Mouse (Mus musculus) macrophage (primary cell): ENCODE measurements at regions not wholly inside any gene's neighbourhood (a gene's known extent, or its start where the extent isn't known, plus 50 kb on each side); places are given as distances from the start of the nearest gene placed in this dataset.

ENCODE experiments used
- H3K27ac ChIP-seq: fragments of 350-480 bp; formaldehyde crosslinking; 2 replicates; pipeline ENCODE4 v1.9.0; 2021
- H3K36me3 ChIP-seq: fragments of 350-480 bp; formaldehyde crosslinking; 2 replicates; pipeline ENCODE4 v1.9.0; 2021; ENCODE audit errors: inconsistent target
- H3K4me3 ChIP-seq: fragments of 350-480 bp; formaldehyde crosslinking; 2 replicates; pipeline ENCODE4 v1.9.0; 2021; ENCODE audit errors: inconsistent target
- H3K79me2 ChIP-seq: fragments of 350-480 bp; formaldehyde crosslinking; 2 replicates; pipeline ENCODE4 v1.9.0; 2021; ENCODE audit errors: inconsistent target
- WGBS: methylation state at CpG from one replicate; pipeline ENCODE4 v1.1.7; 2026; ENCODE audit warnings: inconsistent platforms; ENCODE audit not compliant: missing documents; 5-methylcytosine and 5-hydroxymethylcytosine counted together

DNA sequence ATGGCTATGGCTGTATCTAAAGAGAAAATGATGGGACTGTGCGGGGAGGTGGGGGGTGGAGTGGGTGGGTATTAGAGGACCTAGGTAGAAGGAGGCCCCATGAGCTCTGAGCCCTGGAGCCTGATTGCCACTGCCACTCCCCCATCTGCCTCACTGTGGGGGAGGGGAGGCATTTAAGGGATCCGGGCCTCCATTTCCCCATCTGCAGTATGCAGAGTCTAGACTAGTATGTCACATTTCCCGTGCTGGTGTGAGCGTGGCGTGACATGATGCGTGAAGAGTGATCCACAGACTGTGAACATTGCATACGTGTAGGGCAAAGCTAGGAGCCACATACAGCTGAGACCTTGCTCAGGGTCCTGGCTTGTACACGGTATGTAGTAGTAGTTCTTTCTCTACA is 140.7 kb downstream of the Pja1 start:
- 87% methylated on average over 8 of the region's 8 CpGs for WGBS
- no peak overlapping the region for H3K4me3 ChIP-seq
- H3K36me3 ChIP-seq: no peaks in the 10 kb centered on the region
- no peaks in the 10 kb centered on the region for H3K79me2 ChIP-seq
- no peak overlapping the region for H3K27ac ChIP-seq

DNA sequence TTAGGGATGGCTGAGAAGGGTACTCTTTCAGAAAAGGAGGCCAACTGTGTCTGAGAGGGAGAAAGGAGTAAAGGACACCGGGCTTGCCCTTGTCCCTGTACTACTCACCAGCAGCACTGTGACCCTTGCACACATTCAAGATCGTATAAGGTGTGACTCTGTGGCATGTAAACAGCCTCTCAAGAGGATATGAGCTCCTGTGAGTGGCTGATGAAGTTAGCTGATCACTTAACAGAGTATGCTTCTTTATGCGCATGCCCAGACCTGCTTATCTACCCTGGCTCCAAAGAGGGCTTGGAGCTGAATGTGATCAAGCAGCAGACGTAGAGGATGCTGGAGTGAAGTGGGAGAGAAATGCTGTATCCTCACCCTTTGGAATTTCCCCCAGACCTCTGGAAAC is 142.5 kb downstream of the Pja1 start:
- no peaks in the 10 kb centered on the region for H3K79me2 ChIP-seq
- H3K36me3 ChIP-seq: no peaks in the 10 kb centered on the region
- H3K27ac ChIP-seq: no peak overlapping the region
- H3K4me3 ChIP-seq: no peak overlapping the region
- 76% methylated on average over 4 of the region's 4 CpGs for WGBS

GRCm38 (mm10) chrX:99326167-99326566 is 144.9 kb downstream of the Pja1 start:
- Histone ChIP-seq H3K79me2 (no peaks in the 10 kb centered on the region), H3K36me3 (no peaks in the 10 kb centered on the region), H3K4me3 (no peak overlapping the region), H3K27ac (no peak overlapping the region)
- 89% methylated on average over 5 of the region's 7 CpGs for WGBS

- Histone ChIP-seq H3K36me3 (no peaks in the 10 kb centered on the region), H3K27ac (no peak overlapping the region), H3K79me2 (no peaks in the 10 kb centered on the region), H3K4me3 (no peak overlapping the region)
- WGBS: 85% methylated on average over 8 of the region's 8 CpGs
These were observed 145.6 kb downstream of the Pja1 start for GRCm38 (mm10) chrX:99325460-99325859.

- WGBS: 46% methylated on average over 6 of the region's 6 CpGs
These were observed 146.4 kb downstream of the Pja1 start for GRCm38 (mm10) chrX:99324546-99325170.

GRCm38 (mm10) chrX:99319791-99320190 is 151.3 kb downstream of the Pja1 start:
- no peaks in the 10 kb centered on the region for H3K79me2 ChIP-seq
- WGBS: 94% methylated on average over 7 of the region's 7 CpGs
- H3K27ac ChIP-seq: no peak overlapping the region
- H3K36me3 ChIP-seq: no peaks in the 10 kb centered on the region
- H3K4me3 ChIP-seq: no peak overlapping the region

More at GRCm38 (mm10) chrX:99324546-99325170, 146.4 kb downstream of the Pja1 start:
- no peak overlapping the region for H3K27ac ChIP-seq
- H3K79me2 ChIP-seq: no peaks in the 10 kb centered on the region
- H3K36me3 ChIP-seq: no peaks in the 10 kb centered on the region
- H3K4me3 ChIP-seq: no peak overlapping the region

GRCm38 (mm10) chrX:99319163-99319562 is 151.9 kb downstream of the Pja1 start:
- Histone ChIP-seq H3K79me2 (no peaks in the 10 kb centered on the region), H3K4me3 (no peak overlapping the region), H3K36me3 (no peaks in the 10 kb centered on the region), H3K27ac (no peak overlapping the region)
- 85% methylated on average over 6 of the region's 6 CpGs for WGBS

DNA sequence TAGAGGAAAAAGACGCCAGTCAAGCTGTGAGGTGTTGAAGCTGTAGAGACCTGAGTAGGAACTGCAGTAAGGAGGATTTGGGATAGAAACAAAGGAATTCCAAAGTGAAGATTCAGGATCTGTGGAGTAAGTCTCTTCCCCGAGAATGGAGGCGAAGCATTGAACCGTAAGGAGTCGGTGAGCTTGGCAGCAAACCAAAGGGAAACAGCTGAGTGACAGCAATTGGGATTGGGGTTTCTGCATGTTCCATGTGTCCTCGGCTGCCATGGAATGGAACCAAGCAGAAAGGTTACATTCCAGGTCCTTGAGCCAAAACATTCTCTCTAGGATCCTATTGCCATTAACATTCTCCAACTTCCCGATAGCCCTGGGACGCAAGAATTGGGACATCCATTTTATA is 152.9 kb downstream of the Pja1 start:
- H3K79me2 ChIP-seq: no peaks in the 10 kb centered on the region
- H3K4me3 ChIP-seq: no peak overlapping the region
- no peaks in the 10 kb centered on the region for H3K36me3 ChIP-seq
- WGBS: 92% methylated on average over 8 of the region's 8 CpGs
- H3K27ac ChIP-seq: no peak overlapping the region

DNA sequence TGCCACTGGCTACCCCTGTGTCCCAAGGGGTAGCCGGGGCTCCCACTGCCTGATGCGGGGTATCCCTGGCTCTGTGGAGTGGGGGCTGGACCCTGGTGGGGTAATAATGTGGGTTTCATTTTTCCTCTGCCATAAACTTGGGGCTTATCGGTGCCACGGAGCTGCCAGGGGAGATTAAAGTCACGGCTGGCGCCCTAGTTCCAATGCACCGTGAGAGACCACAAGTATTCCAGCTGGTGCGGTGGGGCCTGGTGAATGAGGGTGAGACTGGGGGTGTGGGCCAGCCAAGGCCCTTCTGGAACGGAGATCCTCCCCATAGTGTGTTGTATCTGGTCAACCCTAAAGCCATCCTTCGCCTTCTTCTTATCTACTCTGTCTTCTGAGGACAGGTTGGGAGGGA is 153.3 kb downstream of the Pja1 start:
- 95% methylated on average over 9 of the region's 10 CpGs for WGBS
- Histone ChIP-seq H3K36me3 (no peaks in the 10 kb centered on the region), H3K79me2 (no peaks in the 10 kb centered on the region), H3K27ac (no peak overlapping the region), H3K4me3 (no peak overlapping the region)

DNA sequence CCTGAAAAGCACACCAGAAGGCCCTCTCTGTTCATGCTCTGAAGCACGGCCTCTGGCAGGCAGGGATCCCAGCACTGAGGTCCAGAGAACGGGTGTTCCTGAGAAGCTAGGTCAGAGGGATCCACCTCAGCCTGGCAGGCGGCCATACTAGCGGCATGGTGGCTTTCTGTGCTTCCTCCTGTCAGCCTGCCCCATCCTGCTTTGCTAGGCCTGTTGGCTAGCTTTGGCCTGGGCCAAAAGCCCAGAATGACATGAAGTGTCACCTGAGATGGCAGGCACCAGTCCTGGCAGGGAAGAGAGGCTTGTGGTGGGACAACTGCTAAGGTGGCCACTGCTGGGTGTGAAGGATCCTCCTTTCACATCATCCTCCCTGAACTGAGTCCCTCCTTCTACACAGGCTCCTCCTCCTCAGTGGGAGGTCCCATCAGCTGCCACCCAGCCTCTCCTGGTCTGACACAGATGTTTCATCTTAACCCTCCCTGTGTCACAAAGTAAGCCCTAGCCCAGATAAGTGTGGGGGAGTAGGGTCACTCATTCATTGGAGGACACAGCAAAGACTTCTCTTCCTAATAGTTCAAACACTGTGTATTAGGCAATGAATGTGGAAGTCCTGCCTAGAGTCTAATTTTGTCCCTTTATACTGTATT is 154.5 kb downstream of the Pja1 start:
- H3K79me2 ChIP-seq: no peaks in the 10 kb centered on the region
- 52% methylated on average over 4 of the region's 4 CpGs for WGBS
- H3K27ac ChIP-seq: no peak overlapping the region
- no peak overlapping the region for H3K4me3 ChIP-seq
- no peaks in the 10 kb centered on the region for H3K36me3 ChIP-seq

DNA sequence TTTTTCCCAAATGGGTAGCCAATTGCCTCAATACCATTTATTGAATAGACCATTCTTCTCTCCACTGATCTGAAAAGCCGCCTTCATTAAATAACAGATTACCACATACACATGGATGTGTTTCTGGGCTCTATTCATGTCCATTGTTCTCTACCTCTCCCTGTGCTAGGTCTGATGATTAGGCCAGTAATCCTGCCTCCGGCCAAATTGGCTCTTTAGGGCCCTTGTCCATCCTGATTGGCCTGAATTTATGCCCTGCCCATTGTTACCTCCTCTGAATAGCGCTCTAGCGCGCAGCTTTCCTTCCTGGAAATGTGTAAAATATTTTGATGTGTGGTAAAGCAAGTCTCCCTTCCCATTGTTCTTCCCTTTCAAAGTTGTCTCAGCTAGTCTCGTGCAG is 163.2 kb downstream of the Efnb1 start:
- Histone ChIP-seq H3K4me3 (no peak overlapping the region), H3K36me3 (no peaks in the 10 kb centered on the region), H3K79me2 (no peaks in the 10 kb centered on the region), H3K27ac (no peak overlapping the region)
- 78% methylated on average over 6 of the region's 6 CpGs for WGBS

DNA sequence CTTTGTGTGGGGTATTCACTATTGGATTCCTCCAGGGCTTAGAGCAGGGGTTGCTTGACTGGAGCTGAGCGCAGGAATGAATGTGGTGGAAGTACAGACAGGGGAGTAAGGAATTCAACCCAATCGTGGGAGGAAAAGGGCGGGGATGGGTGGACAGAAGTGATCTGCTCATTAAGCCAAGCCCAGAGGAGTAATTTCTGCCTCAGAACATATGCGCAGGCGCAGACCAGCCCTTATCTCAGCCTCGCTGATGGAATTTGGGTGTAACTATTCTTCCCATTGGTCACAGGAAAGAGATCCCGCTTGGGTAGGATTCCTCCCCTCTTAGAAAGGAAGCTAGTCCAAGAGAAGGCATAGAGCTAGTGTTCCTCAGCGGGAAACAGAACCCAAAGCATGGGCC is 158.8 kb downstream of the Efnb1 start:
- no peak overlapping the region for H3K27ac ChIP-seq
- 83% methylated on average over 7 of the region's 8 CpGs for WGBS

DNA sequence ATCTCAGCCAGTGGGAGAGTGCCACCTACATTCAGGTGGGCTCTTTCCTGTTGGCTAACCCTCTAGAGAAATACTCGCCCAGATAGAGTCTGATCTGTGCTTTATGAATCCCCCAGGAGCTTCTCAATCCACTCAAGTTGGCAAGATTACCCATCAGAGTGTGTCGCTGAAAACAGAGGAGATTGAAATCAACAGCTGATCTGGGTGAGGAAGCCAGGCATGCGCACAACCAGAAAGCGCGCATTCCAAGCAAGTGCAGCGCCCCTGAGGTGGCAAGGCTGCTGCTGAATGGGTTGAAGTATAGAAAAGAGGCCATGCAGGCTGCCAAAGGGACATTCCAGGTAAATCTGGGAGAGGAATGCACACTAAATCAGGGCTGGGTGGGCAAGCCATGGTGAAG is 158.0 kb downstream of the Efnb1 start:
- H3K36me3 ChIP-seq: no peaks in the 10 kb centered on the region
- no peaks in the 10 kb centered on the region for H3K79me2 ChIP-seq
- no peak overlapping the region for H3K4me3 ChIP-seq
- H3K27ac ChIP-seq: no peak overlapping the region
- 79% methylated on average over 6 of the region's 6 CpGs for WGBS

More for the DNA sequence above, 158.8 kb downstream of the Efnb1 start:
- no peaks in the 10 kb centered on the region for H3K36me3 ChIP-seq
- no peak overlapping the region for H3K4me3 ChIP-seq
- no peaks in the 10 kb centered on the region for H3K79me2 ChIP-seq

- no peaks in the 10 kb centered on the region for H3K36me3 ChIP-seq
- H3K27ac ChIP-seq: no peak overlapping the region
- no peak overlapping the region for H3K4me3 ChIP-seq
- 96% methylated on average over 11 of the region's 11 CpGs for WGBS
- H3K79me2 ChIP-seq: no peaks in the 10 kb centered on the region
These were observed 156.8 kb downstream of the Efnb1 start for GRCm38 (mm10) chrX:99292758-99293157.

DNA sequence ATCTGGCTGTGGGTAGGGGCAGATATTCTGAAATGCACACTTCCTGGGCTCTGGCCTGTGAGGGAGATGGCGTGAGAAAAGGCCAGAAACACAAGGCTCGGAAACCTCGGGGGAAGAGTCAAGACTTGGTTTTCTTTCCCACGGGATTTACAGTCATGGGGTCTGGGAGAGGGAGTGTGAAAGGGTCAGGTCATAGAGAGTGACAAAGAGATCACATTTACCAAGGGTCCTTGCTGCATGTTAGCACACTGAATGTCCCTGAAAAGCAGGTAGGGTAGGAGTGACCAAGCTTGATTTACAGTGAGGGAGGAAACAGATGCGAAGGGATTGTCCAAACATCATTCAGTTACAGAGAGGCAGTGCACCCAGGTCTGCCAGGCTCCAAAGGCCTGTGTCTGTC is 156.0 kb downstream of the Efnb1 start:
- WGBS: 74% methylated on average over 5 of the region's 5 CpGs
- Histone ChIP-seq H3K79me2 (no peaks in the 10 kb centered on the region), H3K27ac (no peak overlapping the region), H3K4me3 (no peak overlapping the region), H3K36me3 (no peaks in the 10 kb centered on the region)
